Mouse (Mus musculus): ENCODE results near the gene Zkscan2.

The Zkscan2 gene

DNA sequence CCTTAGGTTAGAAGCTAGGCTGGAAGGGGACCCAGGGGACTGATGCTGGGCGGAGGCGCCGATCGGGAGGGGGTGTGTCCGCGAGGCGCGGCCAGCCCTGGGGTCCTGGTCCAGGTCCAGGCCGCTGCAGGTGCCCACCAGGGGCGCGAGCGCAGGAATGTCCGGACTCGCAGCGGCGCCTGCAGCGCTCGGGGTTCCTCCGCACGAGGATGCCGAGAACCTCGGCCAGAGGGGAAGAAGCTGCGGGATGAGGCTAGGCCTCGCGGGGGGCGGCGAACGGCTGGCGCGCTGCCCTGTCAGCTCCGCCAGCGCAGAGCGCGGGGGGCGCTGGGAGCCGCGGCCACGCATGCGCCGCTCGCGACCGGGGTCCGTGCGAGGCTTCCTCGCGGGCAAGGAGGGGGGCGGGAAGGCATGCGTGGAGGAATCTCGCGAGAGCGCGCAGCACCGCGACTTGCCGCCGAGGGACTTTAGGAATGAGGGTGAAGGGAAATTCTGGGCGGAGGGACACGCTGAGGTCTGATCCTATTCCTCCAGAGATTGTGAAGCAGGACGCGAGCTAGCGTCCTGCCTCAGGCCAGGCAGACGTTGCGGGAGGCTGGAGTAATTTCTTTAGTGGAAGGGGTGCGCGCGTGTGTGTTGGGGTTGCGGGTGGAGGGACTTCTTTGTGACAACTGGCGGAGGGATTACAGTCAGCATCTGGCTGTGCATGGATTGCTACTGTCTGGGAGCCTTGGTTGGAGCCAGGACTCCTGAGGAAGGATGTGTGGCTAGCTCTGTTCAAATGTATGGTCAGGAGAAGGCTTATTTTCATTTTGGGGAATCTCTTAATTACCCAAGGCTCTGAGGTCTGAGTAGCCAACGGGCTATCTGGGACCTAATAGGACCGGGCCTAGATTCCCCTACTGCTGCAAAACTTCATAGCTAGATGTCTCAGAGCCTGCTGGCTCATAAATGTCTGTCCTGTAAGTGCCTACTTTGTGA, at the start of gene Zkscan2:
Zkscan2 (minus strand) TSS at position 211 of the 981 bp plus-strand sequence.
- peak in 1 of 2 experiments; percentile 10 for DNase-seq (ENCODE audit: low spot score in 2 of 2)

DNA sequence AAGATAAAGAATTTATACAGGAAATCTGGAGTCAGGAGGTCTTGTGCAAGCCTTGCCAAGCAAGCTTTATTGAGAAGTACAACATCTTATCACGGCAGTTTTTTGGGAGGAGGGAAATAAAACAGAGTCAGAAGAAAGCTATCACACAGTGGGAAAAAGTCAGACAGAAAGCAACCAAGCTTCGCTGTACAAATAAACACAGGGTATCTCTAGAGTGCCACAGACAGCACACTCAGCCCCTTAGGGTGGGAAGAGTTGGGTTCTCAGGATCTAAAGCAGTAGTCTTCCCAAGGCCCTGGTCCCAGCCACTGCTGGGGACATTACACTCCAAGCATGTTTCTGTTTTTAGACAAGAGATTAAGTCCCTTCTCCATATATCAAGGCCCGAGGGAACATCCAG, 28.9 kb upstream of the Zkscan2 start:
- no peak for DNase-seq (ENCODE audit: low spot score in 2 of 2)

DNA sequence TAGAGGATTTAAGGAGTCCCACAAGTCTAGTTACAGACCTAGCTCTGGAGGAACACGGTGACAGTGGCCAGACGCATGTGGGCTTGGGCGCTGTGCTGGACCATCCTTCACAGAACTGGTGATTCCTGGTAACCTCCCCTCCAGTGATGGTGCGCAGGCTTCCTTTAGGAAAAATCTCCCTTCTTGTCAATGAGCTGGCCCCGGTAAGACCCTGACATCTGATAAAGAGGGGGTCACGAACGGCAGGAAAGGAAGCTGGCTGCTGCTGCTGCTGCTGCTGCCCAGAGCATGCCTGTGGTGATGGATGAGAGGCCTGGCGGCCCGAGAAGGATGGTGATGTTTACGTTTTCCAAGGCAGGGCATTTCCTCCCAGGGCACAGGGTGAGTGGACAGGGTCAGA, 25.5 kb upstream of the Zkscan2 start:
- DNase-seq (ENCODE audit: low spot score in 2 of 2) = no peak

DNA sequence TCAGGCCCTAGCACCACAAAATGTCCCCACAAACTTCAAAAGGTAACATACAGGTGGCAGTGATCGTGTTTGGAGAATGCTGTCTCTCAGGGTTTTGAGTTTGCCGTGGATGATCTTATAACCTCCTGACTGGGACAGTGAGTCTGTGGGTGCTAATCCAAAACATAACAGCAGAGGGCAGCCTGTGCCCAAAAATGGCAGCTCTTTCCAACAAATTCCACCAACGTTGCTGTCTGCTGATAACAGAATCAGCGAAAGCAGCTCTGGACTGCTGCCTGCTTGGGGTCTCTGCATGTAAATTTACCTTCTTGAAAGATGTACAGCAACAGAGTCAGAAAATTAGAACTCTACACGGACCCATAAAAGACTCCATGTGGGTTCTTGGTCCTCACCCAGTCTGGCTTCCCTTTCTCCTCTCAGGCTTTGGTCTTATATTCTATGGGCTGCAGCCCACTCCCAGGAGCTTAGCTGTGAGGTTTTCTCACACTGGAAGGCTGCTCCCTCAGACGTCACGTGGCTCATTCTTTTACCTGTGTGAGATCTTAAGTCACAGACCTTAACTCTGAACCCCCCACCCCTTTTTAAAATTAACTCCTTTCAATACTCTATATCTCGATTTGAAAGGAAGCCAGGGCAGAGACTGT, 24.1 kb upstream of the Zkscan2 start:
- peak in 1 of 2 experiments; percentile 10 for DNase-seq (ENCODE audit: low spot score in 2 of 2)

DNA sequence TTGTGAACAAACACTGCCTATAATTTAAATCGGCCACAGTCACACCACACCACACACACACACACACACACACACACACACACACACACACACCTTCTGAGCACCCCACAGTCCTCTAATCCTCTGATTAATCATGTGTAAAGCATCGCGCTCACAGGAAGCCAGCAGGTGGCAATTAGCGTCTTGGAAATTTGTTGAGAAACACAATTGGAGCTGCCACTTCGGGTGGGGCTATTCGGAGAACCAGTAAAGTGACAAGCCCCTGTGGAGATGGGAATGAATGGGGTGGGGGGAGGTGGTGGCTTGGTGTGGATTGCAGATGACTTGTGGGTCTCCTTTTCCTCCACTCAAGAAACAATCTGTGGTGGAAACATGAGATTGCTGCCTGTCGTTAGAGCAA, 7.7 kb upstream of the Zkscan2 start:
- DNase-seq (ENCODE audit: low spot score in 2 of 2) = no peak

DNA sequence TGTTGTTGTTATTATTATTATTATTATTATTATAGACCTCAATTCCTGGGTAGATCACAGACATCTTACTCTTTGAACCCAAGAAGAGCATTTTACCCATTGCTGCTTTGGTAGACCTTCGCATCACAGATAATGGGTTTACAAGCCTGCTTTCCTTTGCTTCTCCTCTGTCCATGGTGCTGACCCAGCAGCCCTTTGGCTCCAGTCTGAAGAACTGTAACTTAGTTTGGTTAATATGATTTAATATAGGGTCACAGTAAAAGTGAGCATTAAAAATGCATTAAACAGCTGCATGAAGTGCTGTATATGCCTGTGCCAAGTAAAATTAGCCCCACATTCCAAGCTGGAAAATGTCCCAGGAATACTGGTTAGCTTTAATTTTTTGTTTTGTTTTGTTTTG, 3.1 kb upstream of the Zkscan2 start:
- DNase-seq (ENCODE audit: low spot score in 2 of 2) = no peak

DNA sequence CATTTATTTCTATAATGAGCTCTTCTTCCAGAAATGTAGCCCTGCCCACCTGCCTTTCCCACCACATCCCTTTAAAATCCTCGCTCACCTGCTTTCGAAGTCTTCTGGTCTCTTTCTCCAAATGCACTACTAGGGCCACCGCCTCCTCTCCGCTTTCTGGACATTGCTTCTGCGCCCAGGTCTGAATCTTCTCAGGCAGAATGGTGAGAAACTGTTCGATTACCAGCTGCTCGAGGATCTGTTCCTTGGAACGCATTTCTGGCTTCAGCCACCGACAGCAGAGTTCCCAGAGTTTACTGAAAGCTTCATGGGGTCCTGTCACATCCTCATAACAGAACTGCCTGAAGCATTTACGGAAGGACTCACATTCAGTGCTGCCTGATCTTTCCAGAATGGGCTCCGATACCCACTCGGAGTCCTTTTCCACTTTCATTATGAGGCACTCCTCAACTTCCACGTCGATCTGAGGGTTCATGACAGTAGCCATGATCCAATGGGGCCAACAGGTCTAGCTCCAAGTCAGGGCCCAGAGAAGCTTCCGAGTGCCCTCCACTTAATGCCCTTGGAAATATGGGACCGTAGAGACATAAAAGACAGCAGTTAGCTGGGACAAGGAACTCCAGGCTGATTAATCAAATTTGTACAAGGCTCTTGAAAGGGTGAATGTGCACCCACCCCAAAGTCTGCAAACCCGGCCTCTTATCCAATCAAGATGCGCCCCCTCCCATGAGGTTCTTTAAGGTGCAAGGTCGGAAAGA, 589 bp downstream of the Zkscan2 start:
- no peak for DNase-seq (ENCODE audit: low spot score in 2 of 2)

DNA sequence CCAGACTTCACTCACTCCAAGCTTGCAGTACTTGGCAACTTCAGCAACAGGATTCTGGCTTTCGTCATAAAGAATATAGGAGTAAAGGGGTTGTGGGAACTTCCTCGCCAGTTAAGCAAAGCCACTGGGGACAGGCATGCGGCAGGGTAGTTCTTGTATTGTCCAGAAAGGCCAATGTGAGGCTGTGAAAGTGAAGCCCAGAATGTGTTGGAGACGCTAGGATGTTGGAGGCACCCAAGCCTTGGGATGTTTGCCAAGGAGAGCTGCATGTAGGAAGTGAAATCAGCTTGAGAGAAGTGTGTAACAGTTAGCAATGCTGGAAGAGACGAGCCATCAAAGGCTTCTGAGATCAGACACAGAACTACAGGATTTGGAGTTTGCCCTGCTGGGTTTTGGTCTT, 12.5 kb downstream of the Zkscan2 start:
- no peak for DNase-seq (ENCODE audit: low spot score in 2 of 2)

DNA sequence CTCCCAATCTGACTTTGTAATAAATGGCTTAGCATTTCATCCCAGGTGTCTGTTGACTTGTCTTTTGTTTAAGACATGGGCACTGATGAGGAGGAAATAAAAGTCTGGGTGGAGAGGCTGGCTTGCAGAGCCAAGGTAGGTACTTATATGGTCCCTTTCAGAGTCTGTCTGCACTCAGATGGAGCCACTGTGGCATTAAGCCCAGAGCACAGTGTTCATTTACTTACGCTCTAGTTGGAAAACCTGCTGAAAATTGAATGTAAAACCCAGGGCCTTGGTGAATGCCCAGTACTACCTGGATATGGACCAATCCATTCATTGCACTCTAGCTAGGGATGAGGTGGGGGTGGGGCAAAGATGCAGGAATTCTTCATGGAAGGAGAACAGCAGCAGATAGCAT, 32.3 kb downstream of the Zkscan2 start:
- DNase-seq (ENCODE audit: low spot score in 2 of 2) = no peak

DNA sequence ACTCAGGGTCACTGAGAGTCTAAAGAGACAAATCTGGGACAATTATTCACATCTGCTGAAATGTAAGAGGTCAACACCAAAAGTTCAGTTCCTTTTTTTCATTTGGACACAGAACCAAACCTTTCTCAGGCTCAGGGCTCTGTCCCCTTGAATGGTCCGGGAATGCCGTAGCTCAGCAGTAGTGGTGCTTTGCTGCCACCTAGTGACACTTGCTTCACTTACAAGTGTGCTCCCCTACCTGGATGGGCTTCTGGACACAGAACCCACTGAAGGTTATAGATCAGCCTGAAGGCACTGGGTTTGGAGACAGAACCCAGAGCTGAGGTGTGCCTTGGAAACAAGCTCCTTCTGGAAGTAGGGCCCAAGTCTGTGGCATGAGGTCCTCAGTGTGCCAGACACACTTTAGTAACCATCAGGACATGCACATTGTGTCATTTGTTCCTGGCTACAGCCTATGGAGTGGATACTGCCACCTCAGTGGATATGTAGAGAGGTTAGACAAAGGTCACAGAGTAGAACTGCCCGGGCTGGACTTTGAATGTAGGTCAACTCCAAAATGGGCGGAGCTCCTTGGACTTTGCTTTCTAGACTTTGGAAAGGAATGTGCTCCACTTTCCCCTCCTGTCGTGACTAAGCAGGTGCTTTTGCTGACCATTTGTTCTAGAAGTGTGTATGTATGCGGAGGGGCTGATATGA, 34.4 kb downstream of the Zkscan2 start:
- DNase-seq (ENCODE audit: low spot score in 2 of 2) = peak in 1 of 2 experiments; percentile 27

DNA sequence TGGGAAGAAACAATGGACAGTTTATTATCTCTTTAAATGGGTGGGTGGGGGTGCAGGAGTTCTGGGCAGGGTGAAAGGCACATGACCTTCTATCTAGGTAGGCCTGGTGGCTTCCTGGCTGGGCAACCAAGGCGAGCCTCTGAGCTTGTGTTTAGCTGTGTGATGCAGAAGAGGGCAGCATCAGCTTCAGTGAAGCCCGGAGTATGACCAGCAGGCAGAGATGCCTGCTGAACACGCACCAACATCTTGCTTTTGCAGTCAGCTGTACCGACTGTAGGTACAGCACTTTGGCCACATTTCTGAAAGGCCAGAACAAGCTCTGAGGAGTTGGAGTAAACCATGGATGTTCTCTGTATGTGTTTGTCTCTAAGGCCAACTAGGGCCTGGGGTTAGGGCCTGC, 36.7 kb downstream of the Zkscan2 start:
- no peak for DNase-seq (ENCODE audit: low spot score in 2 of 2)

DNA sequence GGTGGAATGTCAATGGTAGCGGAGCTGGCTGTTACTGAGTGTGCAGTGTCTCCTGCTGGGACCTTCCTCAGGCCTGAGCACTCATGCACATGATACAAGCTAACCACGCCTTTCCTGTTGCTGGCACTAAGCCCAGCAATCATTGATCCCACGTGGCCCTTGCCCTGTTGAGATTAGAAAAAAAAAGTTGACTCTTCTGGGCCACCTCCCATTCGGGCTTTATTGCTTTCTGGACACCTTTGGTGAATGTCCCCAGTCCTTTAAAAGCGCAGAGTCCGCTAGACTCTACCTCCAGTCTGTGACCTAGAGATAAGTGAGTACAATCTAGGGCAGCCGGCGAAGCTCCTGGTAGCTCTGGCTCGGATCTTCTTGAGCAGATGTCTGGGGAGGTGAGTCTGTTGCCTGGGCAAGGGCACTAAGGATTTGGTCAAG, 38.2 kb downstream of the Zkscan2 start, which contains the start of gene Aqp8:
Aqp8 (plus strand) TSS at position 222 of the 432 bp plus-strand sequence.
- no peak for DNase-seq (ENCODE audit: low spot score in 2 of 2)

DNA sequence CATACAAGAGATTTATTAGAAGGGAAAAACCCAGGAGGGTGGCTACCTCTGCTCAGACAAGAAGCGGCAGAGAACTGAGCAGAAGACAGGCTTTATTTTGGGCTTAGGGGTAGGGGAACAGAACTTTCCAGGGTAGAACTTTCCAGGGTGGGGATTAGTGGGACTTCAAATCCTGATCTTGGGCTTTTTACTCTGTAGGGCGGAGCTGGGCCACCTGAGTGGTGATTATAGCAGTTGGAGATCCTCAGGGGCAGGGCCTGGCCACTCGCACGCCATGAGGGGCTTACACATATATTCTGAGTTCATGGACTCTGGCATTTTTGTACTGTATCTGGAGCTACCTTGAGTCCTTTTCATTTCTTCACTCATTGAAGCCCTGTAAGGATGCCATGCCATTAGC, 38.9 kb downstream of the Zkscan2 start:
- no peak for DNase-seq (ENCODE audit: low spot score in 2 of 2)

DNA sequence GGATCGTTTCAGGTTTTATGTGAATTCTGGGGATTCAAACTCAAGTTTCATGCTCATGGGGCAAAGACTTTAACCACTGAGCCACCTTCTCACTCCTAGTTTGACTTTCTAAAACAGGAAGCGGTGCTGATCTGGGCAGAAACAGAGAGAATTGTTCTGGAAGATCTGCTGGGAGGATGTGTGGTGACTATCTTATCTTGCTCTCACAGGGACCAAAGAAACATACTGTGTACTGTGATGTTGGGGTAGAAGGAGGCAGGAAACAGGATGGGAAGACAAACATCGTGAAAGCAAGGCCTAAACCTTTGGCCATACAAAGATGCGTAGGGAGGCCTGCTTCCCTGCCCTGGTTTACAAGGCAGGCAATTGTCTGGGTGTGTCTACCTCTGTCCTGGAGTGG, 41.0 kb downstream of the Zkscan2 start:
- no peak for DNase-seq (ENCODE audit: low spot score in 2 of 2)

DNA sequence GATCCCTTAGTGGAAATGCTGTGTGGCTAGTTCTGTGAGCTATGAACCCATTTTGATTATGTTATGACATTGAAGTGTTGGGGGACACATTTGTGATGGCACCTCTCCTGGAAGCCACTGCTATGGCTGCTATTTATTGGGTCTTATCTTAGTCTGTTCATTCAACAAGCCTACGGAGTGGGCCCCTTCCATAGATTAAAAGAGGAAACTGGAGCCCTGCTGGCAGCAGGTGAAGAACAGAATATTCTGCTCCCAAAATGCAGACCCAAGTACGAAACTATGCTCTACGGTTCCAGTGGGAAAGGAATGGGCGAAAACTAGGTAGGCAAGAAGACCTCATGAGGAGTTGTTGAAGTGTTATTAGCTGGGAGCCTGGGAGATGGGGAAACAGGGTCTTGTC, 41.9 kb downstream of the Zkscan2 start:
- DNase-seq (ENCODE audit: low spot score in 2 of 2) = no peak

DNA sequence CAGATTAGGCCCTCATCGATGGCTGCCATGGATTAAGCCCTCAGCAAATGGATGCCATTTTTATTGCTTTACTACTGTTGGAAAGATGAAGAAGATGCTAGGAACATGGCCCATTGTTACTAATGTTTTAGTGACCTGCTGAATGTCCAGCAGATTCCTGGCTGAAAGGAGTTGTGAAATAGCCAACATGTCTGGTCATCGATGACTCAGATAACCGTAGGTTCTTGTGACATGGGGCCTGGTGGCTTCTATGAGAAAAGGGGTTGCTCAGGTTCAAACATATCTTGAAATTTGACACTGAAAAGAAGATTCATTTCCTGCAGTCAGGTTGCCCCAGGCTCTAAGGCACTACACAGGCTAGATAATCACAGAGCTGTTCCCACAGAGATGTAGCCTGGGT, 45.2 kb downstream of the Zkscan2 start:
- no peak for DNase-seq (ENCODE audit: low spot score in 2 of 2)

DNA sequence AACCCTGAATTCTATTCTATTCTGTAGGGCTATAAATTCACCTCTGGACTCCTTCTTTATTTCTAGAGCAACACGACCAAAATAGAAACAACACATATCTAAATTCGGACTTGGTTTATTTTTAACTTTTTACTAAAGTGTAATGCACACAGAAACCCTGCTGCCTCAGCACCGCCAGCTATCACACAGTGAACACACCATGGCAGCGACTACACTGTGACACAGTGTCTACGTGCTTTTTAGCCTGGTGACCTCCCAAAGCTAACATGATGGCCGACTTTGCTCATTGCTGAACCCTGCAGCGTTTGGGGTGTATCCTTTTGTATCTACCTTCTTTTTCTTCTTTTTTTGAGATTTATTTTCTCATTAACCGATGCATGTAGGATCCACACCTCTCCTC, 47.2 kb downstream of the Zkscan2 start:
- DNase-seq (ENCODE audit: low spot score in 2 of 2) = no peak

DNA sequence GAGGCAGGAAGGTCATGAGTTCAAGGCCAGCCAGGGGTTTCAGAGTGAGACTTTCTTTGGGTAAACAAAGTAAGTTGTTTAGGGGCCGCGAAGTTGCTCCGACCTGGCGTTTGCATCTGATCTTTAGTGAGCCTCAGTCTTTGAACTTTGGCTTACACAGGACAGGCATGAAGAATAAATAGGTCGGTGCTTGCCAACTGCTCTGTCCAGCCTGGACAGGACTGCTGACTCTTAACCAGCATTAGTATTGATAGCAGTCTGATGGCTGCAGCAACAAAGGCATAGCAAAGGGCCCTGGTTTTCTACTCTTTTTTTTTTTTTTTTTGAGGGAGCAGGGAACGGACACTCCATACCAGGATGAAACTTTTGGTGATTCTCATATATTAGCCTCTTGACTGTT, 47.7 kb downstream of the Zkscan2 start:
- no peak for DNase-seq (ENCODE audit: low spot score in 2 of 2)

DNA sequence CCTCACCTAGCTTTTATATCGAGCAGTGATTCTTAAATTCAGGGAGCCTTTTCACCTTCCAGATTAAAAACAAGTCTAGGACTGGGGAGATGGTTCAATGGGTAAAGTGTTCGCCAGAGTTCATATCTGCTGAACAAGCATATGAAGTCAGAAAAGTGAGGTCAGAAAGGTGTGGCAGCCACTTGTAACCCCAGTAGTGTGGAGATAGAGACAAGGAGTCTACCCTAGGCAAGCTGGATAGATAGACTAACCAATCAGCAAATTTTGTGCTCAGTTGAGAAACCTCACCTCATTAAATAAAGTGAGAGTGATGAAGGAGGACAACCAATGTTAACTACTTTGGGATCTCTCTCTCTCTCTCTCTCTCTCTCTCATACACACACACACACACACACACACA, 49.7 kb downstream of the Zkscan2 start:
- DNase-seq (ENCODE audit: low spot score in 2 of 2) = no peak

DNA sequence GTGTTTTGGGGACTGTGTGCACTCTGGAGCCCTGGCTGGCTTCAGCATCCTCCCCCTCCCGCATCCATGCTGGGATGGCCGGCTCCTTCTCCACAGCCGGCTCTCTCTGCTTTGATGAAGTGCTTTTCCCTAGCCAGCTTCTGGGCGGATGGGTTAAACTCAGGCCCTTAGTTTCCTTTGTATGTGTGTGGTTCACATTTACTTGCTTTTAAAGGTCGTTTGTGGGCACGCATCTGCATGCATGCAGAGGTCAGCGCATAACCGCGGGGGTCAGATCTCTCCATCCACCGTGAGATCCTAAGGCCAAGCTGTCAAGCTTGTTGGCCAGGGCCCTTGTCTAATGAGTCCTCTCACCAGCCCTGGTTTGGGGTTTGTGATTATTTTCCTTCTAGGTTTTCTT, 50.6 kb downstream of the Zkscan2 start:
- no peak for DNase-seq (ENCODE audit: low spot score in 2 of 2)

DNA sequence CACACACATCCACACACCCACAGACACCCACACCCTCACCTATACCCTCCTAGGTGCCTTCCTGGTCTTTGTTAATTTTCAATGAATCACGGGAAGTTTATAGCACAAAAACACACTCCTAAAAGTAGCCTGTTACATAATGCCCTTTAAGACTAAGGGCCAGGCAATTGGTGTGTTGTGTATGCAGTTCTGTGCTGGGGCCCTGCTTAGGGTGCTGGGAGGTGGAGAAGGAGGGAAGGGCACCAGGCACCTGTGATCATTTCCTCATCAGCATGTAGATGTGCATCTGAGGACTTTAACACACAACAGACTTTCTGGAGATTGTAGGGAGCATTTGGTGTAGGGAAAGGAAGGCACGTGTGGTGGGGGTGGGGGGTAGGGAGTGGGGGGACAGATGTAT, 51.5 kb downstream of the Zkscan2 start:
- no peak for DNase-seq (ENCODE audit: low spot score in 2 of 2)

DNA sequence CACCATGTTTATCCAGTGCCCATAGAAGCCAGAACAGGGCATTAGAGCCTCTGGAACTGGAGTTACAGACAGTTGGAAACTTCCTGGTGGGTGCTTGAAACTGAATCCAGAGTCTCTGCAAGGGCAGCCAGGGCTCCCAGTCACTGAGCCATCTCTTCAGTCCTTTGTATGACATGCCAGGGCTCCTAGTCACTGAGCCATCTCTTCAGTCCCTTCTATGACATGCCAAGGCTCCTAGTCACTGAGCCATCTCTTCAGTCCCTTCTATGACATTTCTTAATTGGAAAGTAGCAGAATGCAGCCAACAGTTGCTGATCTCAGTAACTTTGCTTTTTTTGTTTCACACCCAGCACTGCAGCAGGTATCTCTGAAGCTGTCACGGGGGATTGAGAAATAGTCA, 58.2 kb downstream of the Zkscan2 start:
- no peak for DNase-seq (ENCODE audit: low spot score in 2 of 2)

Measured in natural killer cell, adult 2 months (primary cell).